Mouse (Mus musculus) neural tube, embryonic 14.5 days (tissue): ENCODE data around the gene Nhp2. TPM values are rescaled to one million over a fixed set of nuclear protein-coding genes. Genes with fewer than 3 reads are reported as not detected.
A peak's percentile ranks its signal among the peaks of the same experiment; 100 is the strongest.
"Not testable (repeated sequence)": the region's sequence is repeated elsewhere in the genome, so short reads cannot be mapped to it uniquely, and the experiment has no call there.

Source experiments
- ATAC-seq: fragments of 200-750 bp; cut with Nextera tagmentation; 2 replicates; pipeline ENCODE4 v1.8.0; 2017; ENCODE audit warnings: low read depth, mild to moderate bottlenecking, moderate TSS enrichment, moderate library complexity
- H3K27ac ChIP-seq: fragments of 300-500 bp; sonication (generic); 2 replicates; pipeline ENCODE4 v1.5.1; 2014; ENCODE audit warnings: low read depth, mild to moderate bottlenecking, control low read depth, low read length, moderate library complexity, mixed read lengths
- H3K27me3 ChIP-seq: fragments of 300-500 bp; sonication (generic); 2 replicates; pipeline ENCODE4 v1.6.1; 2014; ENCODE audit warnings: low read length; ENCODE audit not compliant: control insufficient read depth, insufficient read depth
- H3K36me3 ChIP-seq: fragments of 300-500 bp; sonication (generic); 2 replicates; pipeline ENCODE4 v1.6.1; 2014; ENCODE audit warnings: low read length, mixed read lengths; ENCODE audit not compliant: control insufficient read depth, insufficient read depth
- H3K4me1 ChIP-seq: fragments of 300-500 bp; sonication (generic); 2 replicates; pipeline ENCODE4 v1.6.1; 2014; ENCODE audit warnings: low read length; ENCODE audit not compliant: control insufficient read depth, insufficient read depth
- H3K4me2 ChIP-seq: fragments of 300-500 bp; sonication (generic); 2 replicates; pipeline ENCODE4 v1.6.1; 2014; ENCODE audit warnings: mild to moderate bottlenecking, low read depth, low read length, control low read depth
- H3K4me3 ChIP-seq: fragments of 300-500 bp; sonication (generic); 2 replicates; pipeline ENCODE4 v1.5.1; 2014; ENCODE audit warnings: low read depth, low read length, control low read depth, mixed read lengths
- H3K9ac ChIP-seq: fragments of 300-500 bp; sonication (generic); replicated peaks from 2 replicates; pipeline ENCODE4 v1.6.1; 2014; ENCODE audit warnings: low read depth, mild to moderate bottlenecking, control low read depth, low read length, mixed read lengths
- H3K9me3 ChIP-seq: fragments of 300-500 bp; sonication (generic); 2 replicates; pipeline ENCODE4 v1.6.1; 2016; ENCODE audit warnings: low read length; ENCODE audit not compliant: control insufficient read depth
- WGBS: fragments of 180-500 bp; shearing (Covaris S2); extraction: QIAGEN DNeasy Blood & Tissue Kit; methylation state at CpG from one replicate; pipeline ENCODE4 v1.1.7; 2014; 5-methylcytosine and 5-hydroxymethylcytosine counted together
- polyA plus RNA-seq: library from polyadenylated mRNA; unstranded; fragments of >200 nt; fragmentation: Nextera tagmentation; extraction: Ambion mirVana; gene quantifications from 2 replicates; pipeline ENCODE4 v1.2.1, GENCODE M21; 2014

The Nhp2 gene
- polyA plus RNA-seq, 1 experiment from 2014 or later: 112 TPM

DNA sequence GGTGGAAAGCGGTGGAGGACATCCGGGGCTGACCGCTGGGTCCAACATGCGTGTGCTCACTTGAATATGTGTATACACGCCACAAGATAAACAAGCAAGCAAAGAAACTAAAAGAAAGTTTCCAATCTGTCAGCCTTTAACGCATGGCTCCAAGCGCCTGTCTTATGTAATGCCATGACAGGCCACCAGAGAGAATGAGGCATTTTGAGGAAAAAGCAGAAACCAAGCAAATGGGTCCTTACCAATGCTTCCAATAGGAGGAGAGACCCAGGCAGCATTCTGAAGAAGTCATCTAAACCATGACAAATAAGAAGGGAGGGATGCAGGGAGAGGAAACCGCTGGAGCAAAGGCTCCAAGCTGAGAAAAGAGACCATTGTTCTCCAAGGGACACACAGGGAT is 5.3 kb upstream of the Nhp2 start:
- Histone ChIP-seq H3K4me2 (no peak overlapping the region), H3K9me3 (no peaks in the 10 kb centered on the region), H3K27me3 (no peaks in the 10 kb centered on the region), H3K9ac (no peak overlapping the region), H3K4me1 (0 out of 2 replicates have a peak, but pooled peaks cover 4% of the 10 kb centered on the region), H3K4me3 (no peak overlapping the region), H3K36me3 (no peaks in the 10 kb centered on the region), H3K27ac (no peak overlapping the region)
- 86% methylated on average over 8 of the region's 8 CpGs for WGBS
- ATAC-seq: no peak

GRCm38 (mm10) chr11:51615129-51615528 is 4.4 kb upstream of the Nhp2 start:
- no peaks in the 10 kb centered on the region for H3K36me3 ChIP-seq
- H3K4me1 ChIP-seq: peaks cover 4% of the 10 kb centered on the region
- H3K27me3 ChIP-seq: no peaks in the 10 kb centered on the region
- H3K27ac ChIP-seq: no peak overlapping the region
- peak overlapping the region; percentile 53 for H3K4me2 ChIP-seq
- H3K4me3 ChIP-seq: peak overlapping the region; percentile 25; the same call in 1 of the 2 replicates
- ATAC-seq: no peak
- H3K9me3 ChIP-seq: no peaks in the 10 kb centered on the region
- WGBS: 53% methylated on average over 7 of the region's 7 CpGs
- H3K9ac ChIP-seq: peak overlapping the region; percentile 41; the same call in 1 of the 2 replicates

GRCm38 (mm10) chr11:51615601-51616000 is 3.9 kb upstream of the Nhp2 start:
- Histone ChIP-seq H3K27me3 (no peaks in the 10 kb centered on the region), H3K36me3 (no peaks in the 10 kb centered on the region), H3K27ac (no peak overlapping the region), H3K4me2 (peak overlapping the region; percentile 53), H3K9ac (peak overlapping the region; percentile 41; the same call in 1 of the 2 replicates), H3K4me1 (peaks cover 9% of the 10 kb centered on the region), H3K4me3 (peak overlapping the region; percentile 25), H3K9me3 (no peaks in the 10 kb centered on the region)
- 7% methylated on average over 14 of the region's 14 CpGs for WGBS
- no peak for ATAC-seq

DNA sequence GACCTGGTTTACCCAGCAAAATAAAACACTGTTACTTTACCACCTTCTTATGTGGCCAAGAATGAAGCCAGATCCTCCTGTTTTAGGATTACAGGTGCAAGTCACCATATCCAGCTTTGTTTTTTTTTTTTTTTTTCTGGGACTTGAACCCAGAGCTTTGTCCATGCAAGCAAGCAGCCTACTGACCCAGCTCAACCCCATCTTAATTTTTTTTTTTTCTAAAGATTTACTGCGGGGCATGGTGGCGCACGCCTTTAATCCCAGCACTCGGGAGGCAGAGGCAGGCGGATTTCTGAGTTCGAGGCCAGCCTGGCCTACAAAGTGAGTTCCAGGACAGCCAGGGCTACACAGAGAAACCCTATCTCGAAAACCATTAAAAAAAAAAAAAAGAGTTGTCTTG is 3.4 kb upstream of the Nhp2 start:
- Histone ChIP-seq H3K4me1 (peaks cover 10% of the 10 kb centered on the region), H3K4me3 (peak overlapping the region; percentile 25; the same call in 1 of the 2 replicates), H3K4me2 (peak overlapping the region; percentile 53; the same call in 1 of the 2 replicates)
- not testable (repeated sequence) for H3K27ac ChIP-seq, H3K27me3 ChIP-seq, H3K9ac ChIP-seq, ATAC-seq, H3K36me3 ChIP-seq, H3K9me3 ChIP-seq
- 95% methylated on average over 7 of the region's 7 CpGs for WGBS

DNA sequence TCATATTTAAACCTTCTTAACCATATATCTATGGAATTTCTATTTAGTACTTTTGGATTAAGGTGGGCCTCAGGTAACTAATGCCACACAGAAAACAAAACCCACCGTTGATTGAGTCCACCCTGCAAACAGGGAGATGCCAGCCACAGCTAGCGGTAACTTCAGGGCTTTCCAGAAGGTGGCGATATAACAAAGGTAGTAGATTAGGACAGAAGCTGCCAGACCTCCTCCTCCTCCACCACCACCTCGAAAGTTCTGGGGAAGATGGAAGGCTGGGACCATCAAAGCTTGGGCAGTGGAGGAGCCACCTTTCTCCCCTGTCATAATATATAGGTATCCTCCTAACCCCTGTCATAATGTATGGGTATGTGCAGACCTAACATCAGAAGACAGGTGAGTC is 1.8 kb upstream of the Nhp2 start:
- H3K36me3 ChIP-seq: peaks cover 7% of the 10 kb centered on the region
- H3K27ac ChIP-seq: no peak overlapping the region
- no peak overlapping the region for H3K4me3 ChIP-seq
- no peak overlapping the region for H3K4me2 ChIP-seq
- no peaks in the 10 kb centered on the region for H3K9me3 ChIP-seq
- H3K27me3 ChIP-seq: no peaks in the 10 kb centered on the region
- WGBS: 2% methylated on average over 4 of the region's 4 CpGs
- no peak overlapping the region for H3K9ac ChIP-seq
- peaks cover 10% of the 10 kb centered on the region for H3K4me1 ChIP-seq
- ATAC-seq: no peak

DNA sequence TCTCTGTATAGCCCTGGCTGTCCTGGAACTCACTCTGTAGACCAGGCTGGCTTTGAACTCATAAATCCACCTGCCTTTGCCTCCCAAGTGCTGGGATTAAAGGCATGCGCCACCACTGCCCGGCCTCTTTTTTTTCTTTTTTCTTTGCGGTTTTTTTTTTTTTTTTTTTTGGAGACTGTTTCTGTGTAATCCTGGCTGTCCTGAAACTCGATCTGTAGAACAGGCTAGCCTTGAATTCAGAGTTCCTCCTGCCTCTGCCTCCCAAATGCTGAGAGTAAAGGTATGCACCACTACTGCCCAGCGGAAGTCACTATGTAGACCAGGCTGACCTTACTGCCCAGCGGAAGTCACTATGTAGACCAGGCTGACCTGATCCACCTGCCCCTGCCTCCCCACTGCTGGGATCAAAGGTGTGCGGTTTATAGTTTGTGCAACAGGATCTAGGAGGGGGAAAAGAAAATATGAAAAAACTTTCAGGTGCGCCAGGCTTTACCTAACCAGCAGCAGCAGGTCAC is 584 bp upstream of the Nhp2 start:
- Histone ChIP-seq H3K27me3 (no peaks in the 10 kb centered on the region), H3K4me2 (peak overlapping the region; percentile 91), H3K4me3 (peak overlapping the region; percentile 75), H3K9me3 (no peaks in the 10 kb centered on the region), H3K9ac (0 out of 2 replicates have a peak overlapping the region, but pooled peaks have one; percentile 3), H3K36me3 (peaks cover 20% of the 10 kb centered on the region), H3K27ac (peak overlapping the region; percentile 16; the same call in 1 of the 2 replicates), H3K4me1 (peaks cover 10% of the 10 kb centered on the region)
- WGBS: 59% methylated on average over 8 of the region's 8 CpGs
- peak; percentile 42 for ATAC-seq

- H3K27me3 ChIP-seq: no peaks in the 10 kb centered on the region
- peak overlapping the region; percentile 75 for H3K4me3 ChIP-seq
- H3K4me2 ChIP-seq: peak overlapping the region; percentile 91
- WGBS: 3% methylated on average over 11 of the region's 11 CpGs
- peak overlapping the region; percentile 67 for H3K9ac ChIP-seq
- H3K36me3 ChIP-seq: peaks cover 31% of the 10 kb centered on the region
- H3K27ac ChIP-seq: no peak overlapping the region
- no peaks in the 10 kb centered on the region for H3K9me3 ChIP-seq
- peaks cover 10% of the 10 kb centered on the region for H3K4me1 ChIP-seq
- ATAC-seq: no peak
Measured at GRCm38 (mm10) chr11:51620084-51620483, 549 bp downstream of the Nhp2 start.

- WGBS: 96% methylated on average over 2 of the region's 2 CpGs
- Histone ChIP-seq H3K4me2 (no peak overlapping the region), H3K9me3 (no peaks in the 10 kb centered on the region), H3K27me3 (no peaks in the 10 kb centered on the region), H3K4me1 (peaks cover 7% of the 10 kb centered on the region), H3K36me3 (peaks cover 43% of the 10 kb centered on the region), H3K4me3 (no peak overlapping the region), H3K9ac (no peak overlapping the region), H3K27ac (no peak overlapping the region)
- ATAC-seq: no peak
Measured at GRCm38 (mm10) chr11:51621776-51622175, 2.2 kb downstream of the Nhp2 start.

DNA sequence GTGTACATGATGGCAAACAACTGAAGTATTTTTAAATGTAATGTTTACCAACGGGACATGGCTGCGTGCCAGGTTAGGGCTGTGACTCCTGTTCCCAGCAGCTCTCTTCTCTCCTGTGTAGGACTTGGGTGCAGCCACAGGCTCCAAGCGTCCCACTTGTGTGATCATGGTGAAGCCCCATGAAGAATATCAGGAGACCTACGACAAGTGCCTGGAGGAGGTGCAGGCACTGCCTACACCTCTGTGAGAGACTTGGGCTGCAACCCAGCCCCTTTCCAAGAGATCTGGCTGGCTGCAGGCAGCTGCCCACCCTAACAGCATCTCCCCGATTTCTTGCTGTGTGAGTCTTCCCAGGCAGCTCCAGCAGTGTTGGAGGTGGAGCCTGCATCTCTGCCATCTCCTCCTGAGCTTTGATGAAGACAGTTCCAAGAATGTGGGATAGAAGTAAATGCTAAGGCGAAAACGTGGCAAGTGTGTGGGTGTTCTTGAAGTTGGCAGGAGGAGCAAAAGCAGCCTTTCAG is 3.5 kb downstream of the Nhp2 start:
- Histone ChIP-seq H3K36me3 (peaks cover 54% of the 10 kb centered on the region), H3K9me3 (no peaks in the 10 kb centered on the region), H3K9ac (no peak overlapping the region), H3K4me3 (no peak overlapping the region), H3K27ac (no peak overlapping the region), H3K27me3 (no peaks in the 10 kb centered on the region), H3K4me1 (peaks cover 7% of the 10 kb centered on the region), H3K4me2 (no peak overlapping the region)
- WGBS: 88% methylated on average over 7 of the region's 7 CpGs
- ATAC-seq: no peak
